Mouse (Mus musculus) intestine, embryonic 14.5 days (tissue): ENCODE measurements around the gene Pheta2. TPM values are rescaled to one million over a fixed set of nuclear protein-coding genes. Genes with fewer than 3 reads are reported as not detected.

ENCODE experiments used
- ATAC-seq: fragments of 200-750 bp; cut with Nextera tagmentation; replicated peaks from 2 replicates; pipeline ENCODE4 v1.8.0; 2017; ENCODE audit warnings: low read depth, moderate number of reproducible peaks, moderate TSS enrichment, moderate library complexity; ENCODE audit not compliant: low FRiP score, low TSS enrichment
- DNase-seq: peaks from one replicate; pipeline ENCODE4 v3.0.0-alpha.2; 2018; ENCODE audit warnings: low spot score
- H3K27ac ChIP-seq: fragments of 300-500 bp; sonication (generic); 2 replicates; pipeline ENCODE4 v1.5.1; 2014; ENCODE audit warnings: low read depth, mild to moderate bottlenecking, control low read depth
- H3K27me3 ChIP-seq: fragments of 300-500 bp; sonication (generic); replicated peaks from 2 replicates; pipeline ENCODE4 v1.6.1; 2014; ENCODE audit warnings: low read length, control low read depth; ENCODE audit not compliant: control insufficient read depth, insufficient read depth
- H3K36me3 ChIP-seq: fragments of 300-500 bp; sonication (generic); 2 replicates; pipeline ENCODE4 v1.6.1; 2014; ENCODE audit warnings: low read length, control low read depth; ENCODE audit not compliant: control insufficient read depth, insufficient read depth
- H3K4me1 ChIP-seq: fragments of 300-500 bp; sonication (generic); replicated peaks from 2 replicates; pipeline ENCODE4 v1.6.1; 2014; ENCODE audit warnings: low read length, control low read depth, mixed read lengths; ENCODE audit not compliant: control insufficient read depth, insufficient read depth
- H3K4me2 ChIP-seq: fragments of 300-500 bp; sonication (generic); 2 replicates; pipeline ENCODE4 v1.6.1; 2014; ENCODE audit warnings: low read length
- H3K4me3 ChIP-seq: fragments of 300-500 bp; sonication (generic); 2 replicates; pipeline ENCODE4 v1.5.1; 2014; ENCODE audit warnings: low read depth, low read length, control low read depth, mixed read lengths
- H3K9ac ChIP-seq: fragments of 300-500 bp; sonication (generic); 2 replicates; pipeline ENCODE4 v1.6.1; 2014; ENCODE audit warnings: mild to moderate bottlenecking, low read length
- H3K9me3 ChIP-seq: fragments of 300-500 bp; sonication (generic); 2 replicates; pipeline ENCODE4 v1.6.1; 2016; ENCODE audit warnings: low read length, control low read depth; ENCODE audit not compliant: control insufficient read depth
- WGBS: fragments of 180-500 bp; shearing (Covaris S2); extraction: QIAGEN DNeasy Blood & Tissue Kit; methylation state at CpG from one replicate; pipeline ENCODE4 v1.1.7; 2014; 5-methylcytosine and 5-hydroxymethylcytosine counted together
- polyA plus RNA-seq: library from polyadenylated mRNA; unstranded; fragments of >200 nt; fragmentation: Nextera tagmentation; extraction: Ambion mirVana; gene quantifications from 2 replicates; pipeline ENCODE4 v1.2.1, GENCODE M21; 2014

The Pheta2 gene
- polyA plus RNA-seq, 1 experiment from 2014 or later, result 9.9 TPM

DNA sequence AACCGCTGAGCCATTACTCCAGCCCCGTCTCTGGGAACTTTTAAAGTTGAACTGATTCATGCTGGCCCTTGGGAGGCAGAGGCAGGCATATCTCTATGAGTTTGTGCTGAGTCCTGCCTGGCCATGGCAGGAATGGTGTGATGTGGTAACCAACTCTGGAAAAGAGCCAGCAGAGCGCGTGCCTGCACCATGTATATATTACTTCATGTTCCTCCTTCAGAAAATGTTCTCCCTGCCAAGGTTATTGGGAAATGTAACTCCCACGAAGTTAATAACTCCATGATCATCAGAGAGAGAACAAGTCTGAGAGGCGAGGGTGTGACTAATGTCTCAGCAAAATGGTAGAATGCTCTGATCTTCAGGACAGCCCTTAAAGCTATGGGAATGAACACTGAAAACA is 20.9 kb upstream of the Pheta2 start:
- no peak overlapping the region for H3K27ac ChIP-seq
- no peak overlapping the region for H3K9ac ChIP-seq
- no peak overlapping the region for H3K4me2 ChIP-seq
- H3K36me3 ChIP-seq, result no peaks in the 10 kb centered on the region
- no peaks in the 10 kb centered on the region for H3K4me1 ChIP-seq
- ATAC-seq (no peak), DNase-seq (no peak)
- no peak overlapping the region for H3K4me3 ChIP-seq
- no peaks in the 10 kb centered on the region for H3K9me3 ChIP-seq
- WGBS, result 83% methylated on average over 6 of the region's 6 CpGs
- no peaks in the 10 kb centered on the region for H3K27me3 ChIP-seq

- no peak overlapping the region for H3K9ac ChIP-seq
- no peaks in the 10 kb centered on the region for H3K27me3 ChIP-seq
- H3K4me2 ChIP-seq, result no peak overlapping the region
- H3K36me3 ChIP-seq, result no peaks in the 10 kb centered on the region
- H3K9me3 ChIP-seq, result no peaks in the 10 kb centered on the region
- no peak overlapping the region for H3K4me3 ChIP-seq
- no peak for ATAC-seq
- DNase-seq, result no peak
- H3K27ac ChIP-seq, result no peak overlapping the region
- WGBS, result 25% methylated on average over 1 of the region's 1 CpGs
- no peaks in the 10 kb centered on the region for H3K4me1 ChIP-seq
Observed at GRCm38 (mm10) chr15:82319613-82320012, 19.1 kb upstream of the Pheta2 start.

GRCm38 (mm10) chr15:82322195-82322594 is 16.5 kb upstream of the Pheta2 start:
- Histone ChIP-seq H3K4me3 (no peak overlapping the region), H3K9me3 (no peaks in the 10 kb centered on the region), H3K36me3 (no peaks in the 10 kb centered on the region), H3K27ac (no peak overlapping the region), H3K9ac (no peak overlapping the region), H3K27me3 (no peaks in the 10 kb centered on the region), H3K4me1 (no peaks in the 10 kb centered on the region), H3K4me2 (no peak overlapping the region)
- DNase-seq (no peak), ATAC-seq (no peak)
- WGBS, result 80% methylated on average over 8 of the region's 8 CpGs

- Histone ChIP-seq H3K9ac (no peak overlapping the region), H3K4me2 (no peak overlapping the region), H3K4me3 (no peak overlapping the region), H3K9me3 (no peaks in the 10 kb centered on the region), H3K27me3 (no peaks in the 10 kb centered on the region), H3K36me3 (peaks cover 14% of the 10 kb centered on the region), H3K27ac (no peak overlapping the region), H3K4me1 (no peaks in the 10 kb centered on the region)
- no peak for ATAC-seq
- WGBS, result 61% methylated on average over 2 of the region's 2 CpGs
- no peak for DNase-seq
Observed at GRCm38 (mm10) chr15:82325382-82325781, 13.4 kb upstream of the Pheta2 start.

DNA sequence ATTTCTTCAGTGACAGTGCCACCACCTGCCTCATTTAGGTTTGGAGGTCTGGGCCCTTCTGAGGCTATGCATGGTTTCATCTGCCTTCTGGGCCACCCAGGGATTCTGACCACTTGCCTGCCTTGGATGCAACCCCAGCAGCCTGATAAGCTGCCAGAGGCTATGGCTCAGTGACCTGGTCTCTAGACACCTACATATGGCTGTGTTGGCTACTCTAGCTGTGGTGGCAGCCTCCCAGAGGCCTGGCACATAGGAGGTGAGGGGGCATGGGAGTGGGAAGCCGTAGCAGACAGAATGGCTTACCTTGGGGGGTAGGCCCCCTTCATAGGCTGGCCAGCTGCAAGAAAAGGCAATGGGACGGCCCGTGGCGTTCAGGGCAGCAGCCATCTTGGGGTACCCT is 3.5 kb upstream of the Pheta2 start:
- peaks cover 14% of the 10 kb centered on the region for H3K4me1 ChIP-seq
- no peaks in the 10 kb centered on the region for H3K27me3 ChIP-seq
- H3K36me3 ChIP-seq, result peaks cover 41% of the 10 kb centered on the region
- H3K9ac ChIP-seq, result no peak overlapping the region
- no peak for DNase-seq
- WGBS, result 98% methylated on average over 4 of the region's 4 CpGs
- H3K9me3 ChIP-seq, result no peaks in the 10 kb centered on the region
- no peak overlapping the region for H3K27ac ChIP-seq
- no peak for ATAC-seq
- no peak overlapping the region for H3K4me2 ChIP-seq
- no peak overlapping the region for H3K4me3 ChIP-seq

DNA sequence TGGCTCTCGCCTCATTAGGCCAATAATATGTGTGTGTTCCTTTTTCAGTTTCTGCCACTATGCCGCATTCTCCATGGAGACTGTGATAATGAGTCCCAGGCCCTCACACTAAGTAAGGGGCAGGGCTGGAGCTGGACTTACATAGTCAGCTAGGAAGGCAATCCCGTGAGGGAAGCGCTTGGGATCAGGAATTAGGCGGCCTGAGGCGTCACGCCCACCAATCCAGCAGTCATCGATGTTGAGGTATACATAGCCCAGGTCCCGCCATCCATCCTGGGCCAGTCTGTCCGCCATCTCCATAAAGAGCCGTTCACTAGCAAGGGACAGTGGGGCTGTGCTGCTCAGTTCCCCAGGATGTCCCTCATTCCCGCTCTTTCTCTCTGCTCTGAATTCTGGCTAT is 2.1 kb upstream of the Pheta2 start:
- no peak overlapping the region for H3K4me3 ChIP-seq
- no peak for ATAC-seq
- H3K36me3 ChIP-seq, result peaks cover 35% of the 10 kb centered on the region
- H3K27me3 ChIP-seq, result no peaks in the 10 kb centered on the region
- H3K4me2 ChIP-seq, result no peak overlapping the region
- no peak overlapping the region for H3K9ac ChIP-seq
- H3K9me3 ChIP-seq, result no peaks in the 10 kb centered on the region
- H3K4me1 ChIP-seq, result peaks cover 15% of the 10 kb centered on the region
- no peak overlapping the region for H3K27ac ChIP-seq
- WGBS, result 88% methylated on average over 12 of the region's 12 CpGs
- no peak for DNase-seq

DNA sequence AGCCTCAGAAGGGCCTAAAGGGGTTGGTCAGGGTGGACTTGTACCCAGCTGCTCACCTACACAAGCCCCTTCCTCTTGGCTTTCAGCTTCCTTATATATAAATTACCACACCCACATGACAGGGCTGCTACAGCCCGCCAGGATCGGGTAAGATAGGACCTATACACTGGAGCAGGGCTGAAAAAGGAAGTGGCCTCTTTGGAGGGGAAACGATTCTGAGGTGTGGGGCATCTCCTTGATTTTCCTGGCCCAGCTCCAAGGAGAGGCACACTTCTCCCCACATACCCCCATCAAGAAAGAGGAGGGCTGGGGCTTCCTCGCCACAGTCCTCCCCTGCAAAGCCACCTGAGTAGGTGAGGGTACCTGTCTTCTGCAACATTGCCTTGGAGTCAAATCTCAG is 867 bp upstream of the Pheta2 start:
- Histone ChIP-seq H3K9ac (peak overlapping the region; percentile 59), H3K27me3 (no peaks in the 10 kb centered on the region), H3K36me3 (peaks cover 32% of the 10 kb centered on the region), H3K4me3 (peak overlapping the region; percentile 70), H3K4me1 (peaks cover 23% of the 10 kb centered on the region), H3K4me2 (peak overlapping the region; percentile 81), H3K27ac (peak overlapping the region; percentile 62; the same call in 1 of the 2 replicates), H3K9me3 (no peaks in the 10 kb centered on the region)
- DNase-seq (no peak), ATAC-seq (no peak)
- 17% methylated on average over 4 of the region's 4 CpGs for WGBS

- H3K36me3 ChIP-seq, result peaks cover 27% of the 10 kb centered on the region
- DNase-seq (no peak), ATAC-seq (no peak)
- H3K4me3 ChIP-seq, result peak overlapping the region; percentile 70
- no peaks in the 10 kb centered on the region for H3K27me3 ChIP-seq
- no peaks in the 10 kb centered on the region for H3K9me3 ChIP-seq
- H3K27ac ChIP-seq, result no peak overlapping the region
- H3K4me2 ChIP-seq, result peak overlapping the region; percentile 81
- H3K4me1 ChIP-seq, result peaks cover 23% of the 10 kb centered on the region
- H3K9ac ChIP-seq, result peak overlapping the region; percentile 59; the same call in 1 of the 2 replicates
- WGBS, result 59% methylated on average over 10 of the region's 10 CpGs
Observed at GRCm38 (mm10) chr15:82339150-82339549, 408 bp downstream of the Pheta2 start.

DNA sequence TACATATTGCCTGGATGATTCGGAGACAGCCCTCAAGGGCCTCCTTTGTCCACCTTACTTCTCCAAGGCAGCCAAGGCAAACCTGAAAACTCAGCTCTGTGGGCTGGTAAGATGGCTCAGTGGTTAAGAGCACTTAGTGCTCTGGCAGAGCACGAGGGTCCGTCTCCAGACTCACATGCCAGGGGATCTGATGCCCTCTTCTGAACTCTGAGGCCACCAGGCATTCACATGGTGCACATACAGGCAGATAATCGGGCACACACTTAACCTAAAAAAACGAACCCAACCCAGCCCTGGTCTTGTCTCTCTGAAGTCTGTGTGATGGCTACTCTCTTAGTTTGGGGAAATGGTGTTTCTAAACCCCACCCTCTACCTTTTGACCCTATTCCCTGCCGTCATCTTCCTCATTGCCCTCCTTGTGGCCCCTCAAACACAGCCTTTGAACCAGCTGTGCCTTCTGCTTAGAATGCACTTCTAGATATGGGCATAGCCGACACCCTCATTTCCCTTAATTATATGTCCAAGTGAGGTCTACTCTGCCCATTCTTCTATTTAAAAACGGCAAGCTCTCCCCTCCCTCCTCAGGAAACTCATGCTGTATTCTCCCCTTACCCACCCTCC is 1.0 kb downstream of the Pheta2 start:
- Histone ChIP-seq H3K4me2 (no peak overlapping the region), H3K36me3 (peaks cover 22% of the 10 kb centered on the region), H3K4me1 (peaks cover 23% of the 10 kb centered on the region), H3K27ac (no peak overlapping the region), H3K4me3 (no peak overlapping the region), H3K27me3 (no peaks in the 10 kb centered on the region), H3K9ac (no peak overlapping the region), H3K9me3 (no peaks in the 10 kb centered on the region)
- ATAC-seq (no peak), DNase-seq (no peak)
- 64% methylated on average over 8 of the region's 8 CpGs for WGBS
